Mouse (Mus musculus): ENCODE results near the gene Mrpl20. TPM values are rescaled to one million over a fixed set of nuclear protein-coding genes. Genes with fewer than 3 reads are reported as not detected.

Mrpl20 gene
- polyA plus RNA-seq, 1 experiment = 244 TPM

DNA sequence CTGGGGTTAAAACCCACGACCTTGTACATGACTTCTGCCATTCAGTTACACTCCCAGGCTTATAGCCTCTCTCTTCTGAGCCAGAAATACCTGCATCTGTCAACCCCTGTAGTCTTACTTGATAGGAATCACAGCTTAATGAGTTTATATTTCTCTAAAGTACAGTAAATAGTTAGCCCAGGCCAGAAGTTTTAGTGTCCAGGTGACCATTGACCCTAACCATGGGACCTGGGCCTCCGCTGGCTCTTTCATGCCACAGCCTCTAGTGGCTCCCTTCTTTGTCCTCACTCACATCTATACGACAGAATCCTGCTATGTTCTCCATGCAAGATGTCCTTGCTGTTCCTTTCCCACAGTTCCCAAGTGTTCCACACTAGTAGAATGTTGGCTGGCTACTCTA, 5.2 kb downstream of the Mrpl20 start:
- Histone ChIP-seq H3K4me3 (replicated peaks; ENCODE audit: control insufficient read depth, low read depth, low read length) (no peak overlapping the region), H3K27ac (ENCODE audit: control insufficient read depth, insufficient read depth, low read depth, low read length, poor library complexity) (no peak overlapping the region), H3K4me1 (ENCODE audit: control insufficient read depth, insufficient read depth, low read length) (peaks cover under 1% of the 10 kb centered on the region; the same call in 1 of the 2 replicates)
- TF ChIP-seq CTCF (IDR thresholded peaks at IDR 0.05; ENCODE audit: control insufficient read depth, insufficient read depth, low read length) (no peak), POLR2A (IDR thresholded peaks at IDR 0.05; ENCODE audit: borderline replicate concordance, control insufficient read depth, low read depth, low read length) (no peak)
- 87% methylated on average over 3 of the region's 3 CpGs for WGBS

DNA sequence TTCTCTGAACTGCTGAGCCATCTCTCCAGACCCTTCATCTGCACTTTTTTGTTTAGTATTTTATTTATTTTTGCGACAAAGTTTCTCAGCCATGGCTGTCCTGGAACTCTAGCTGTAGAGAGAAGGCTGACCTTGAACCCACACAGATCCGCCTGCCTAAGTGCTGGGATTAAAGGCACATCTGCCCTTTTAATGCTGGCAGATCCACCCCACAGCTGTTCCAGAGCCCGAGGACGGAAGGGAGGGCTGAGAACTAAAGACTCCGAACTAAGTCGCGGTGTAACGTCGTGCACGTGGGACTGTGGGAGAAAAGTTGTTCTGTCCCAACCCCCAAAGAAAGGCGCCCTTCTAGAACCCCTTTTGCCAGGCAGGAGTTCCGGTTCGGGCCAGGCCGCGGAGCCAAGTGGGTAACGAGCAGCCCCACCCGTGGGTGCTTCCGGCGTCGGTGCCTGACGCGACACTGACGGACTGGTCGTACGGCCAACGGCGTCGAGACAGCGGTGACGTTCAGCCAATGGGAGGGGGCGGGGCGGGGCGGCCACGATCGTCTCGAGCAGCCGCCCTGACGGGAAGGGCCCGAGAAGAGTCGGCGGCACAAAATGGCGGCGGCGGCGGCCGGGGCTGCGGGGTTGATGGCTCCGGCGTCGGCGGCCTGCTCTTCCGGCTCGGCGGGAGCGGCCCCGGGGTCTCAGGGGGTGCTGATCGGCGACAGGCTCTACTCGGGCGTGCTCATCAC, 9.4 kb downstream of the Mrpl20 start, which contains the start of gene Ccnl2:
Ccnl2 (plus strand) TSS at position 561 of the 736 bp plus-strand sequence.
- TF ChIP-seq POLR2A (IDR thresholded peaks at IDR 0.05; ENCODE audit: borderline replicate concordance, control insufficient read depth, low read depth, low read length) = peak; percentile 74; the same call in 1 of the 2 replicates
- no peak for TF ChIP-seq CTCF (IDR thresholded peaks at IDR 0.05; ENCODE audit: control insufficient read depth, insufficient read depth, low read length)
- Histone ChIP-seq H3K4me1 (ENCODE audit: control insufficient read depth, insufficient read depth, low read length) (peaks cover 2% of the 10 kb centered on the region), H3K27ac (ENCODE audit: control insufficient read depth, insufficient read depth, low read depth, low read length, poor library complexity) (peak within 1 kb of the TSS; percentile 84), H3K4me3 (replicated peaks; ENCODE audit: control insufficient read depth, low read depth, low read length) (peak within 1 kb of the TSS; percentile 81)
- WGBS = under 1% methylated on average over 60 of the region's 60 CpGs

DNA sequence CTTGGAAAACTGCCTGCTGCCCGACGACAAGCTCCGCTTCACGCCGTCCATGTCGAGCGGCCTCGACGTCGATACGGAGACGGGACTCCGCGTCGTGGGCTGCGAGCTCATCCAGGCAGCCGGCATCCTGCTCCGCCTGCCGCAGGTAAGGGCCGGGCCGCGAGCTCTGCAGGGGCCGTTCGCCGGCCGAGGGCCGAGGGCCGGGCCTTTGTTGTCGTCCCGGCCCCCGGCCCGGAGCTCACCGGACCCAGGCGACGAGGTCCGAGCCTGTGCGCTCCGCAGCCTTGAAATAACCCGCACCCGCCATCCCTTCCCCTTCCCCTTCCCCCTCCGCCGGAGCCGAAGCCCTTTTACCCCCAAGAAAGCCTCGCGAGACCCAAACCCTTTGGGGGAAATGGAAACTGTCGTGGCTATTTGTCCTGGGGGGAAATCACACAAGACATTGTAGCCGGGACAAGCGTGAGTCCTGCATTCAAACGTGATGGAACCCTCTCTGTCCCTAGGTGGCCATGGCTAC, 10.0 kb downstream of the Mrpl20 start:
- under 1% methylated on average over 49 of the region's 49 CpGs for WGBS

DNA sequence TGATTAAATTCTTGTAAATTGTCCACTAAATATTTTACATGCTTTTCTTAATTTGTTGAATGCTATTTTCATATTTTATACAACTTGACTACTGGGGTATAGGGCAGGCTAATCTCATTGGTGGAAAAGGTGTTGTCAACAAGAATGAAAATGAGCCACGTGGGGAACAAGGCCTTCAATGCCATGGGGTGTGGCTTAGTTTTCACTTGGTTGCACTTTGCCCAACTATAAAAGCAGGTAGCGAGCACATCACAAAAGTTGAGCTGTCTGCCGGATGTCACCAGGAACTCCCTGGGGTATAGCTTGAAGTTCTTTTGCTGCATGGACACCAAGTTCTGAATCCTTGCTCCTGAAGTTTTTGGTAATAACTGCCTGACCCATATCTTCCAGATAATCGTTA, 14.9 kb downstream of the Mrpl20 start:
- TF ChIP-seq POLR2A (IDR thresholded peaks at IDR 0.05; ENCODE audit: borderline replicate concordance, control insufficient read depth, low read depth, low read length) (no peak), CTCF (IDR thresholded peaks at IDR 0.05; ENCODE audit: control insufficient read depth, insufficient read depth, low read length) (no peak)
- no peak overlapping the region for H3K27ac ChIP-seq (ENCODE audit: control insufficient read depth, insufficient read depth, low read depth, low read length, poor library complexity)
- 83% methylated on average over 4 of the region's 4 CpGs for WGBS
- H3K4me1 ChIP-seq (ENCODE audit: control insufficient read depth, insufficient read depth, low read length) = peaks cover 2% of the 10 kb centered on the region
- no peak overlapping the region for H3K4me3 ChIP-seq (replicated peaks; ENCODE audit: control insufficient read depth, low read depth, low read length)

More for the DNA sequence above, 10.0 kb downstream of the Mrpl20 start:
- peak overlapping the region; percentile 73 for H3K4me3 ChIP-seq (replicated peaks; ENCODE audit: control insufficient read depth, low read depth, low read length)
- H3K27ac ChIP-seq (ENCODE audit: control insufficient read depth, insufficient read depth, low read depth, low read length, poor library complexity) = peak overlapping the region; percentile 84
- H3K4me1 ChIP-seq (ENCODE audit: control insufficient read depth, insufficient read depth, low read length) = peaks cover 2% of the 10 kb centered on the region
- no peak for TF ChIP-seq CTCF (IDR thresholded peaks at IDR 0.05; ENCODE audit: control insufficient read depth, insufficient read depth, low read length)
- no peak for TF ChIP-seq POLR2A (IDR thresholded peaks at IDR 0.05; ENCODE audit: borderline replicate concordance, control insufficient read depth, low read depth, low read length)

DNA sequence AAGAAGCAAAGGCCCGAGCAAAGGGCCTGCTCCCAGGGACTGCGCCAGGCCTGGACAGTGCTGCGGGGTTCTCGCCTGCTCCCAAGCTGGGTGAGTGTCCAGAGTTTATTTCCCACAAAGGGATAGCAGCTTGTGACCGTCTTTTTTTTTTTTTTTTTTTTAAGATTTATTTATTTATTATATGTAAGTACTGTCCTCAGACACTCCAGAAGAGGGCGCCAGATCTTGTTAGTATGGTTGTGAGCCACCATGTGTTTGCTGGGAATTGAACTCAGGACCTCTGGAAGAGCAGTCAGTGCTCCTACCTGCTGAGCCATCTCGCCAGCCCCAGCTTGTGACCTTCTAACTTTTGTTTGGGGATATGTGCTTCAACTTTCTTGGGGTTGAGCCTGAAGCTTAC, 18.3 kb downstream of the Mrpl20 start:
- H3K4me1 ChIP-seq (ENCODE audit: control insufficient read depth, insufficient read depth, low read length) = no peaks in the 10 kb centered on the region
- no peak overlapping the region for H3K4me3 ChIP-seq (replicated peaks; ENCODE audit: control insufficient read depth, low read depth, low read length)
- 76% methylated on average over 7 of the region's 7 CpGs for WGBS
- TF ChIP-seq CTCF (IDR thresholded peaks at IDR 0.05; ENCODE audit: control insufficient read depth, insufficient read depth, low read length) = no peak
- TF ChIP-seq POLR2A (IDR thresholded peaks at IDR 0.05; ENCODE audit: borderline replicate concordance, control insufficient read depth, low read depth, low read length) = no peak
- H3K27ac ChIP-seq (ENCODE audit: control insufficient read depth, insufficient read depth, low read depth, low read length, poor library complexity) = no peak overlapping the region

DNA sequence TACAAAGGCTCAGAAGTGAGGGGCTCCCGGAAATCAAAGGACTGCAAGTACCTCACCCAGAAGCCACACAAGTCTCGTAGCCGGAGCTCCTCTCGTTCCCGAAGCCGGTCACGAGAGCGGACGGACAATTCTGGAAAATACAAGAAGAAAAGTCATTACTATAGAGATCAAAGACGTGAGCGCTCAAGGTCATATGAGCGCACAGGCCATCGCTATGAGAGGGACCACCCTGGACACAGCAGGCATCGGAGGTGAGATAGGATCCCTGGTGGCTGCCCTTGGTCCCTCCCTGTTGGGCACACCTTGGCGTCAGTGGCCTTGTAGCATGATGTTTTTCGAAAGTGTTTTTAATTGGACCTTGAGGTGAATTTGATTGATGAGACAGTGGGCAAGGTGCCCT, 20.8 kb downstream of the Mrpl20 start:
- no peak overlapping the region for H3K4me3 ChIP-seq (replicated peaks; ENCODE audit: control insufficient read depth, low read depth, low read length)
- TF ChIP-seq POLR2A (IDR thresholded peaks at IDR 0.05; ENCODE audit: borderline replicate concordance, control insufficient read depth, low read depth, low read length) = no peak
- TF ChIP-seq CTCF (IDR thresholded peaks at IDR 0.05; ENCODE audit: control insufficient read depth, insufficient read depth, low read length) = no peak
- 93% methylated on average over 16 of the region's 16 CpGs for WGBS
- H3K27ac ChIP-seq (ENCODE audit: control insufficient read depth, insufficient read depth, low read depth, low read length, poor library complexity) = no peak overlapping the region
- H3K4me1 ChIP-seq (ENCODE audit: control insufficient read depth, insufficient read depth, low read length) = no peaks in the 10 kb centered on the region

DNA sequence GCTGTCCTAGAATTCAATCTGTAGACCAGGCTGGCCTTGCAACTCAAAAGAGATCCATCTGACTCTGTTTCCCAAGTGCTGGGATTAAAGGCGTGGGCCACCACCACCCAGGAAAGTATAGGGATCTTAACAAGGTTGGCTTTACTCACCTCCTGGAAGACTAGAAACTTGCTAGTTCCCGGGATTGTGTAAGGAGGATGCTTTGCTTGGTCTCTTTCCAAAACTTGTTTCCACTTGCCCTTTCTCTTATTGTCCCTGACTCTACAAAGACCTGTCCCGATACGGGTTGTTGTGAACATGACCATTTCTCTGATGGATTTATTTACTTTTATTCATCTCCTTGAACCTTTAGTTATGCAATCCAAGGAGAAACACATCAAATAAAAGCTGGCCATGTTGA, 27.2 kb downstream of the Mrpl20 start:
- Histone ChIP-seq H3K4me3 (replicated peaks; ENCODE audit: control insufficient read depth, low read depth, low read length) (no peak overlapping the region), H3K4me1 (ENCODE audit: control insufficient read depth, insufficient read depth, low read length) (peaks cover 4% of the 10 kb centered on the region), H3K27ac (ENCODE audit: control insufficient read depth, insufficient read depth, low read depth, low read length, poor library complexity) (no peak overlapping the region)
- WGBS = 97% methylated on average over 4 of the region's 4 CpGs
- no peak for TF ChIP-seq POLR2A (IDR thresholded peaks at IDR 0.05; ENCODE audit: borderline replicate concordance, control insufficient read depth, low read depth, low read length)
- no peak for TF ChIP-seq CTCF (IDR thresholded peaks at IDR 0.05; ENCODE audit: control insufficient read depth, insufficient read depth, low read length)

DNA sequence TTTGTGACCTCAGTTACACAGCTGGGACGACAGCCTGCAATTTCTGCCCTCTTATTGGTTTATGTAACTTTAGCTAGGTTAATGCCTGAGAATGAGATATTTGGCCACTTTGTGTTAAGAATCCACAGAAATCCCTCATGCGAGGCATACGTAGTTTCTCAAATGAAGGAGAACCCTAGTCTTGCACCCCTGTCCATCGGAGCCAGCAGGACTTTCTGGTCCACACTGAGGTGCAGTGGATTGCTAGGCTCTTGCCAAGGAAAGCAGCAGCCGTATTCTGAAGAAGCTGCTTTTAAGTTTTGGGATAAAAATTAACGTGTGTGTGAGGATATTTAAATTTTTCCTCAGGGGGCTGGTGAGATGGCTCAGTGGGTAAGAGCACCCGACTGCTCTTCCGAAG, 27.9 kb downstream of the Mrpl20 start:
- Histone ChIP-seq H3K27ac (ENCODE audit: control insufficient read depth, insufficient read depth, low read depth, low read length, poor library complexity) (no peak overlapping the region), H3K4me1 (ENCODE audit: control insufficient read depth, insufficient read depth, low read length) (peaks cover 4% of the 10 kb centered on the region), H3K4me3 (replicated peaks; ENCODE audit: control insufficient read depth, low read depth, low read length) (peak overlapping the region; percentile 21)
- WGBS = 42% methylated on average over 8 of the region's 8 CpGs
- no peak for TF ChIP-seq POLR2A (IDR thresholded peaks at IDR 0.05; ENCODE audit: borderline replicate concordance, control insufficient read depth, low read depth, low read length)
- no peak for TF ChIP-seq CTCF (IDR thresholded peaks at IDR 0.05; ENCODE audit: control insufficient read depth, insufficient read depth, low read length)

Measured in bone marrow, adult 2 months (tissue).